Mouse (Mus musculus) frontal cortex, postnatal 25 days (tissue): Measurements from ENCODE around the gene Edn1.
A peak's percentile ranks its signal among the peaks of the same experiment; 100 is the strongest.

Source experiments
- DNase-seq, 2 experiments: peaks; one replicate each; pipeline ENCODE4 v3.0.0; 2022; ENCODE audit warnings: low spot score in 2 of 2

Gene Edn1

DNA sequence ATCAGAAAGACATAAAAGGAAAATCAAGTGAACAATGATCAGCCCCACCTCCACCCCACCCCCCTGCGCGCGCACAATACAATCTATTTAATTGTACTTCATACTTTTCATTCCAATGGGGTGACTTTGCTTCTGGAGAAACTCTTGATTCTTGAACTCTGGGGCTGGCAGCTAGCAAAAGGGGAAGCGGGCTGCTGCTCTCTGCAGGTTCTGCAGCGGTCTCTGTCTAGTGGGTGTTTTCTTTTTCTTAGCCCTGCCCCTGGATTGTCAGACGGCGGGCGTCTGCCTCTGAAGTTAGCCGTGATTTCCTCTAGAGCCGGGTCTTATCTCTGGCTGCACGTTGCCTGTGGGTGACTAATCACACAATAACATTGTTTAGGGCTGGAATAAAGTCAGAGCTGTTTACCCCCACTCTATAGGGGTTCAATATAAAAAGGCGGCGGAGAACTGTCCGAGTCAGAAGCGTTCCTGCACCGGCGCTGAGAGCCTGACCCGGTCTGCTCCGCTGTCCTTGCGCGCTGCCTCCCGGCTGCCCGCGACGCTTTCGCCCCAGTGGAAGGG is at the start of gene Edn1:
Gene Edn1 (plus strand): TSS at position 316 of the 561 bp plus-strand sequence.
- peak; percentile 20 to 29 for DNase-seq

DNA sequence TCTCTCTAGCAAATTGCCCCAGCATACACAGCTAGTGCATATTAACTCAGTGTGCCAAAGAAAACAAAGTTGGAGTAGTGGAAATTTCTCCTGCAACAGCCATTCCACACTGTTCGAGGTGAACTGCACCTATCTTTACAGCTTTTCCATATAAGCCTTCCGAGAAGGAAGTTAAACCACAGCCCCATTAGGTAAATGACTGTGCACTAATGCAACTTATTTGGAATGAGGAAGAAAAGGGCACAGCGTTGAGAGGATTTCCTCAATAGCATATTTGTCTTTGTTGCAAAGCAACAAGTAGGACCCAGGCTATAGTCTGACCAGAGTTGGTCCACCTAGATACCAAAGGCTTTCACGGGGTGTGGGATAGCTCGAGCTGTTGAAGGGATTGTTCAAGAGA is 47.5 kb upstream of the Edn1 start:
- DNase-seq: no peak

DNA sequence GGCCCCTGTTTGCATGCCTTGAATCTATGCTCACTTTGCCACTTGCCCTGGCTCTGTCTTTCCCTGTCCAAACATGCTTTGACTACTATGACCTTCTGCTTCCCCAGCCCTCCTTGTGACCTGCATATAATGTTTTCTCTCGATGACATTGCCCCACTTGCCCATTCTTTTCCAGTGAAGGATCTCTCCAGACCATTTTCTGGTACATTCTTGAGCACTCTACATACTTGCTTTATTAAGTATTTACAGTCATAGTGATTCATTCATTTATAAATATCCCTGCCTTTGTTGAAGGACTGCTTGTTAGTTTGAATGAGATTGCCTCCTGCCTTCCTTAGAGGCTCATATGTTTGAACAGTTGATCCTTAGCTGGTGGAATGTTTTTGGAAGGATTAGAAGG is 46.2 kb upstream of the Edn1 start:
- no peak for DNase-seq

DNA sequence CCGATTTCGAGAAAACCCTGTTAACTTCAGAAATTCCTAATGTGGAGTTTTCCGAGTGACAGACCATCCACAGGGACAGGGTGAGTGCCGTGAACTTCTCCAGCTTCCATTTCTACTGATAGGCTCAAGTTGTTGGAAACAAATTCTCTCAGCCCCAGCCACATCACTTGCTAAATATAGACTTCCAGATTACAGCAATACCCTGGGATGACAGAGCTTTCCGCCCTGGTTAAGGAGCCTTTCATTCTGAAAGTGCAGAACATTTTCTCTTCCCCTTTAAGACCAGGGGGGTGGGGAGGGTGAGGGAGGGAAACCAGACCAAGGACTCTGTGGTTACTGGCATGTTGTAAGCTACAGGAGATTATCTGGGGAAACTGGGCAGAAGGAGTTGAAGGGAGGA is 42.9 kb upstream of the Edn1 start:
- DNase-seq: no peak

DNA sequence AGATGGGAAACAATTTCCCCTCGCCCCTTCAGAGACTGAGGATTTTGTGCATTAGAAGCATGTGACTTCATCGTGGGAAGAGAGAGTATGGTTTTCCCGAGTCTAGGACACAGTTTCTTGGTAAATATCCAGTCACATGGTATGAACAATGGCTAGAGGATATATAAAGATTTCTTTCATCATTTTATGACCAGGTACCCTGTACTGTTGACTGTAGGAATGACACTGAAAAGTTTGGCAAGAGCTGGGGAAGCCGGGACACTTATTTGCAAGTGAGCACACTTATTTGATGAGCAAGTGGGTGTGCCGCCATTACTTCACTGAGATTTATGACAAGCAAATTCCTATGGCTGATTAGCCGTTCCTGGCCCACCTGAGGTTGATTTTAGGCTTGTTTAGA is 40.6 kb upstream of the Edn1 start:
- no peak for DNase-seq

DNA sequence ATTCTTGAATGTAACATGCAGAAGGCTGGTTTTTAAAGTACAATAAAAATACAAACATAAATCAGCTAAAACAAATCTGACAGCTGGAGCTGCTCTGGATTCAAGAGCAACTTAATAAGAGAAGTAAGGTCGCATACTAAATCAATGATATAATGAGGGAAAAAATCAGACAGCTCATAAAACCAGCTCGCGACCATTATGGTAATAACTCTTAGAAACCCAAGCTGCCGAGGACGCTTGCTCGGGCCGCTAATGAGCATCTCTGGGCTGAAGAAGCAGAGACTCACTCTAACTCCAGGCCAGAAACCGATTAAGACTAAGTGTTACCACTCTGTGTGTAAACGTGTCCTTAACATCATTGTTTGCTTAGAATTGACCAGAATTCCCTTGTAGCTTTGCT is 31.2 kb upstream of the Edn1 start:
- DNase-seq: no peak

DNA sequence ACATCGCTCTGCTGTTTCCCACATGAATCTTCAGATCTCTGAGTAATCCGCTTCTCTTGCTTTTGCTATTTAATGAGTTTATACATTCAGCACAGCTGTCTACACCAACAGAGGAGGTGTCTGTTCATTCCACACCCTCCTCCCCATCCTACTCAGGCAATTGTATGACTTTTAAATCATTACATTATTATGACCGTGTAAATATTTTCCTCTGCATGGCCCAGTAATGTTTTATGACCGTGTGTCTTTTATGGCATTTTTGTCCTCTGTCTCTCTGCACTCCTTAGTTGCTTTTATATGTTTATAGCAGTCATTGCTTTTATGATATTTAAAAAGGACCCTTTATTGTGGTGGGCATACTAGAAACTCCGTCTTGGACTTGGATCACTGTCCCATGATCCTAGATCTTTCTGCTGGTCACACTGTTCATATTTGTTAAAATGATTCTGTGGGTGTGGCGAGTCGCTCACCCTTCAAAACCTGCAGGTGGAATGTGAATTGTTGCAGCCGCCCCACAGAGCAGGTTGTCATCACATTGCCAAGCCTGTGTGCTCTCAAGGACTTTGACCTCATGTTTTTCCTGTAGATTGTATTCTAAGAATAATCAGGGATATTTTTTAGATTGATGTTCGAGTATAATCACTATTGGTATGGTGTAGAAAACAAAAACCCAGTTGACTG is 24.4 kb upstream of the Edn1 start:
- DNase-seq: no peak

DNA sequence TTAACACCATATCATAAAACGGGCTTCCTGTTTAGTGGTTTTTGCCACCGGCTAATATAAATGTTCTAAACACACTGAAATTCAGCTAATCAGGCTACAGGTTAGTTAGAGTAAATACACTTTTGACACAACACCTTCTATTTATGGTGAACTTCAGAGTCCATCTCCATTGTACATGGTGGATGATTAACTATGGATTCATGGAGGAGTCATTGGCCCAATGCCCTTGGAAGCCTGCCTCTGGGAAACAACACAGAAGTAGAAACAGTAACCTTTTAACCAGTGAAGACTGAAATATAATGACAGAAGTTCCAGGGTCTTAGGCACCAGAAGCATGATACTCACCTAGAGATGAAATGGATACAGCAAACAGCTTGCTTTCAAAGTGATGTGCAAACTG is 23.5 kb upstream of the Edn1 start:
- DNase-seq: no peak

DNA sequence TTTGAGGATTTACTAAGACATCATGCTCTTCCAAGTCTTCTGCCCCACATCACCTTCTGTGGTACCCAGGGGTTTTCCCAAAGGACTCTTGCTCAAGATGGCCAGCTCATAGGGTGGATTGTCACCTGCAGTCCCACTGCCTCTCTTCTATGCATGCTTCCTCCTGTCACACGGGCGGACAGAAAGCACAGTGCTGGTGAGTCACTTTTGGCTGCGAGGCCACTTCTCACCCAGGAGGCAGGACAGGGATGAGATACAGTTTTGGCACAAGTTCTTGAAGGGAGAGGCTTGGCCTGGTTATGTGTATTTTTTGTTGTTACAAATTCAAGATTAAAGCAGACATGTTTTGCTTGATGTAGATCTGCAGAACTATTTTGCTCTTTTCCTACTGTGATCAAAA is 15.4 kb upstream of the Edn1 start:
- DNase-seq: no peak

DNA sequence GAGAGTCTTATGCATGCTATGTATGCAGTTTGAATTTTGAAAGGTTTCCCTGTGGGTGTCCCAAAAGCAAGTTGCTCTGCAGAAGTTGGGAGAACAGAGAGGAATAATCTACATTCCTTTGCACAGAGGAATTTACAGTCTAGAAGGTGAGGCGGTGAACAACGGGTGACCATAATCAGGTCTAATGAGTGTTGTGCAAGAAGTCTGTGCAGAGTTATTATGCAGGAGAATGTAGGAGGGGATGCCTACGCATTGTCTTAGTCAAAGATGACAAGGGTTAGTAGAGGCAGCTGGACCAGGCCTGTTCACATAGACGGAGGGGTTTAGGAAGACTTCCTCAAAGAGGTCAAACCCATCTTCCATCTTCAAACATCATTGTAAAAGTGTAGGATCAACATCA is 14.5 kb upstream of the Edn1 start:
- DNase-seq: no peak

DNA sequence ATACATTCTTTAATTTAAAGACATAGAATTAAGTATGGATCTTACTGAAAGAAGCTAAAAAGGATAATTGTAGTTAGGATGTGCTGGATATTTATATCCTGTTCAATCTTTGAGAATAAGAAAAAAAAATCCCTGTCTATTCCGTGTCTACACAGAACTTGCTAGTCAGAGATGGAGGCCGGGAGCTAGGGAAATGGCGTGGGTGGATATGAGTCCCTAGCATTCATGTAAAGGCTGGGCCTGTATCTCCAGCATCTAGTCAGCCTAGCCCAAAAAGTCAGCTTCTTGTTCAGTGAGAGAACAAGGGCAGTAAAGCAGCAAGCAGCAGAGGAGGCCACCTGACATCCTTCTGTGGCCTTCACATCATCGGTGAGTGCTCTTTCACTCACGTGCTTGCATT is 8.7 kb upstream of the Edn1 start:
- DNase-seq: no peak

DNA sequence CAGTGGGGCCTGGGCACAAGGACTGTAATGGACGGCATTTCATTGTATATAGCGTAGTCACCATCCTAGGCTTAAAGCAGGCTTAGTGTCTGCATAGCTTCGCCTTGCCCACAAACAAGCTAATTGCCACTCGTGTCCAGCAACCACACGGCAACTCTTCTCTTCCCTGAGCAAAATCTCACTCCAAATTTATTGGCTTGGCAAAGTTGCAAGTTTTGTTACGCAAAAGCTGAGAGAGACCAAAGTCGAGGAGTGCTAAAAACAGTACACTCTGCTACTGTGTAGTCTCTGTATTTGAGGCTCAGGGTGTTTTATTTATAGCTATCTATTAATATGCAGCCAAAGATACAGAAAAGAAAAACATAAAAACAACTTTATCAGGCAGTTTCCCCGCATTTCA is 3.0 kb upstream of the Edn1 start:
- DNase-seq: no peak

DNA sequence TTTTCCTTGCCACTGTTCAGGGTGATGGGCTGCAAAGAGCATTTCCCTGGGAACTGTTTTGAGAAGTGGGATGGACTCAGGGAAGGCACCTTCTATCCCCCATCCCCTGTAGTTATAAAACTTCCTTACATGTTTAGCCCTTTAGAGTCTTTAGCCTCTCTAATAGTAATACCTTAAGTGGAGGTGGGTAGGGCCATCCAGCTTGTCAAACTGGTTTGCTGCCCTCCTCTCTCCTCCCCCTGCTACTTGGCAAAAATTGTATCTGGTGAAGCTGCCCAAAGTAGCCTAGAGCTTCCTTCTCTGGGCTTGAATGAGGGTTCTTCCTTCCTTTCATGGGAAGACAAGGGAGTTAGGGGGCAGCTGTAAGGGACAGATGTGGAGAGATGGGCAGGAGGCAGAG is 2.5 kb upstream of the Edn1 start:
- DNase-seq: no peak

DNA sequence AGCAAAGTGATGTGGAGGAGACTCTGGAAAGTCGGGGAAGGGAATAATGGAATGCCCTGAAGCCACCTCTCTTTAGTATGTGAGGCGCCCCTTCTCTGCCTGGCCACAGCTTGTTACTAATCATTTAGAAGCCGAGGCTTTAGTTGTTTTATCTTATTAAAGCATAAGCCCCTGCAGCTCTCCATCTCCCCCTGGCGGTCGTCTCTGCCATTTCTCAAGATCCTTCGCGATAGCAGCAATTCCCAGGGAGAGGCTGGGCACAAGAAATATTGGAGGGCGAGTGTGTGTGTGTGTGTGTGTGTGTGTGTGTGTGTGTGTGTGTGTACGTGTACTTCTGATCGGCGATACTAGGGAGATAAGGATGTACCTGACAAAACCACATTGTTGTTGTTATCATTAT is 709 bp upstream of the Edn1 start:
- peak; percentile 71 to 73 for DNase-seq

DNA sequence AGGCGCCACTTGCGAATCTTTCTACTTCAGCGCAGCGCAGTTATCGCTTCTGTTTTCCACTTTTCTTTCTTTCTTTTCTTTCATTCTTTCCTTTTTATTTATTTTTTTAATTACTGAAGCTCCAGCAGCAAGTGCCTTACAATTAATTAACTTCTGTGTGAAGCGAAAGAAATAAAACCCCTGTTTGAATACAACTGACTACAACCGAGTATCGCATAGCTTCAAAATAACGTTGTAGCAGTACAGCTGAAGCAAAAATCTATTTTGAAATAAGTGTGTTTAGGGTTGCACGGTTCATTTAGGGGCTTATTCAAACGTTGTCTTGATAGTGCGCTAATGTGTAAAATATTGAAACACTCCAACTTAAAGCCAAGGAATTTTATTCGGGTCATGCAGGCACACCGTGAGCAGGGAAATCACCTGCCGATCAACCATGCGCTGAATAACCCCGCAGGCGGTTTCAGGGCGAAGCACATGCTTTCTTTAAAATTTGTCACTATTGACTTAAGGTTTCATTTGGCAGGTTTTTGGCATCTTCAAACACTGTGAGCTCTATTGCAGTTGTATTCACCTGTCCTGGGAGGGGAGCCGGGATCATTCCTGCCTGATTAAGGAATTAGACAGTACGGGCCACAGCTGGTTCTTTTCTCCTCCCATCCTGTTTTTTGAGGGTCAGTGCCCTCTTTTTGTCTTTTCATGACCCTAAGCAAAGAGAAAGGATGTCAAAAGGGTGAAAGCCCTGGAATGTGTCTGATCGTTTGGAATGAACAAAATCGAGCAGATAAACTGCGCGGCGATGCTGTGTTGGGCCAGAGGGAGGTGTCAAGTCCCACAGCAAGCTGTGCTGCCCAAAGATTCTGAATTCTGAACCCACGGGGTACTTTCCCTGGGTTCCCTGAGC is 935 bp downstream of the Edn1 start:
- DNase-seq: no peak

DNA sequence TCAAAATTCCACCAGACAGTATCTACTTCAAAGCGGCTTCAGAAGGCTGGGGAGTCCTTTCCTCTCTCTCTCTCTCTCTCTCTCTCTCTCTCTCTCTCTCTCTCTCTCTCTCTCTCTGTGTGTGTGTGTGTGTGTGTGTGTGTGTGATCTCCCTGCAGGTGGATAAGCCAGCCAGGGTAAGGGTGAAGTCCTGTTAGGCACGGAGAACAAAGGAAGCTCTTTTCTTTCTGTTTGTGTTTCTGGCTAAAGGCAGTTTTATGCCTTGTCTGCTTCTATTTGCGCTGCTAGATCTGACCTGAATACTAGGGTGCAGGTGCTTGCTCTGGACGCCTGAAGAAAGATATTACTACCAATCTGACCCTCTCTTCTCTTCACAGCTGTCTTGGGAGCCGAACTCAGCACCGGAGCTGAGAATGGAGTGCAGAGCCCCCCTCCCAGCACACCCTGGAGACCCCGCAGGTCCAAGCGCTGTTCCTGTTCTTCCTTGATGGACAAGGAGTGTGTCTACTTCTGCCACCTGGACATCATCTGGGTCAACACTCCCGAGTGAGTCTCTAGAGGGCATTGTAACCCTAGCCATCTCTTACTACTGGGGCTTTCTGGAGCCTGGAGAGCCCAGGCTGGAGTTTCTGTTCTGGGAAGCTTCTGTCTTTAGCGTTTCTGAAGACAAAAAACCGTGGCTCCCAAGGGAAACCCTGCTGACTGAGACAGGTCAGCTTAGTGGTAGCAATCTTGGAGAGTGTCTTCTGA is 2.1 kb downstream of the Edn1 start:
- no peak for DNase-seq

DNA sequence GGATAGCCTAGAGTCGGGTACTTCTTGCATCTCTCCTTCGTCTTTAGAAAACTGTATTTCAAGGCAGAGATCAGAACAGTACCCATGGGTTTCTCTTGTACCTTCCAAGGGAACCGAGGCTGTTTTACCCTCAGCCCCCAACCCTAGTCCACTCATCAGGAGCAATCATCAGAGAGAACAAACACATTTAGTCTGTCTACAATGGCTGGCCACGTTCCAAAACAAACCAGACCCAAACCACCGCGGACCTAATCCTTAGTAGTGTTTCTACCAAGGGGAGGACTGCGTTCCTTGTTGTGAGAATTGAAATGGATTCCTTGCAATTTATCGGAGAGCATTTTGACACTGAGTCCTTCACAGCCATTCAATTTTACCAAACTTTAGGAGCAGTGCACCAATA is 2.9 kb downstream of the Edn1 start:
- no peak for DNase-seq

DNA sequence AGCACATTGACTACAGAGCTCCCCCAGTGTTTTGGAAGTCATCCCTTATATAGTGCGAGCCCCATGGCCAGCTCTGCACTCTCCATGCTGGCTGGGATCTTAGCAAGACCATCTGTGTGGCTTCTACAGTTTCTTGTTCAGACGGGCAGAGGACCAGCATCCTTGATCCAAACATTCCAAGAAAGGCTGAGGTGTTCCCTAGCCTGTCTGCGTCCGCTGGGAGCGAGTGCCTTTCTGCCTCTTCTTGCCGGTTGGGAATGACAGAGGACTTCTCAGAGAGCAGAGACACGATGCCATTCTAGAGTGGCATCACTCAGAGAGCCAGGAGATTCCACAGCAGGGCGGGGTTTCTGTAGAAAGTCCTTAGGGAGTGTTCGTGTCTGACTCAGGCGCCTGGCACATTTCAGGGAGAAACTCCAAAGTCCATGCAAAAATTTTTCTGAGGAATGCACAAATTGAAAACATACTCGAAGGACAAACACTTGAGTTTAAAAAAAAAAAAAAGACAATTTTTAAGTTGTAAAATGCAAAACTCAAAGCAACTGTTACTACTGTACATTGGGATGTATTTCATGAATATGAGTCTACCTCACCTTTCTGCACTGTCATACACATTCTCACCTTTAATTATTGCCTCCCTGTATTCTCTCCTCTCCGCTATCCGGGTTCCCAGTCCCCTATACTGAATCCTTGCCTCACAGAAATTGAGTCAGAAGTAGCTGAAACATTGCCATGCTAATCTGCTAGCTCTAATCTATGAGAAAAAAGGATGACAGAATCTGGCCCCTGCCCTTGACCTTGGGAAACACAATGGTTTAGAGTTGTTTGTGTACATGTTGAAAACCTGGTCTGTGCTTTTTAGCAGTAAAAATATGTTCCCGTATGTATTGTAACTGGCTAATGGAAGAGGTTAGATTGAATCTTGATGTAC is 5.9 kb downstream of the Edn1 start:
- no peak for DNase-seq

DNA sequence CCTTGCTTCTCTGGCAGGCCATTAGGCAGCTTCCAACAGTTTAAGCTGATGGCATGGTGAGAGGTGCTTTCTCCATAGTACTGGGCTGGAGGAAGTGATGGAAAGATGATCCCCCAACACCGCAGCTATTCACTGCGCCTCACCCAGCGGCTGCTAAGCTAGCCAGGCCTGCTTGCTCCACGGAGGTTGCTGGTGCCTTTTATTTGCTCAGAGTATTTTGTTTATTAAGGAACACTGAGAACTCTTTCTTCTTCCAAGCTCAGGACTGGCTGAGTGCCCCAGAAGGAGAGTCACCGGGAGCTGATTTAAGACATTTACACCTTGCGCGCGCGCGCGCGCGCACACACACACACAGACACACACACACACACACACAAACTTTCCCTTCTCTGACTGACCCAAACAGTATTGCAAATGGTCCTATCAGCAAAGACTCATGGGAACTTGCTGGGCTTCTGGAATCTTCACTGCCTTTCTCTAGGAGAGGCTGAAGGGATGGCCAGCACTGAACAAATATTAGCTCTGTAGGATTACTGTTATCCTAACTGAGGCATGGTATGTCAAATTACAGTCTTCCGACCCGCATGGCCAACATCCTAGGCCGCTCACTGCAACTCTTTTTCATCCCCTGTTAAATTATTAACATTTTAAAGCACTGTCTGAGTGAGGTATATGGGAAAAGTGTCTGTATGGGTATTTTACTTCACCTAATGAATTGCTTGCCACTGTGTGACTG is 7.3 kb downstream of the Edn1 start:
- no peak for DNase-seq

DNA sequence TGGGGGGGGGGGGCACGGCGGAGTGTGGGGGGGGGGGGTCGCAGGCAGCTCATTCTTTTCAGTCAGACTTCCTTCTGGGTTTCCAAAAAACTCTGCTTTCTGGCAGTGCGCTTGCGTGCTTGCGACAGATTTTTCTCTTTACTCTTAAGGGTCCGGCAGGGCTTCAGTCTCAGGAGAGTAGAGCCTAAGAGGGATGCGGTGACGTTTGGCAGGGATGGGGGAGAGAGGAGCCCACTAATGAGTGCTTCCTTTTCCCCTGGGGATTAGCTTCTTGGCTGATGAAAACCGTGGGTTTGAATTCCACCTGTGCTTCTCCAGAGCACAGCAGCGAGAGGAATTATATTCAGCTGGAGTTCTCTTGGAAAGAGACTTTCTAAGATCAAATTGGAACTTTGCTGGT is 8.5 kb downstream of the Edn1 start:
- DNase-seq: no peak

DNA sequence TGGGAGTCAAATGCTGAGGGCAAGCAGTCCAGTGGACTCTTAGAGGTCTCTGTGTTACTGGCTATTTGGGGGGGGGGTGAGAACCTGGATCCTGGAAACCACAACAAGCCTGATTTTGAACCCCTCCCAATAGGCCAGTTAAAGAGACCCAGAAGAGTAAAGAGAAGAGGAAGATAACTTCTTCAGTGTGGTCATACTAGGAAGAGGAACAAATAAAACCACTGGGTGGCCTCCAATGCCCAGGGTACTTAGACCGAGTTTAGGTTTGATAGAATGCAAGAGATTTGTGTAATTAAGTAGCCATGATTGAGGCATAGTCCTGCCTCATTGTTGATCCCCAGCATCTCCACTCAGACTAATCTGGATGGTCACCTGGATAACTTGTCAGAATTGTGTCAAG is 14.4 kb downstream of the Edn1 start:
- DNase-seq: no peak
